Mouse (Mus musculus) kidney, adult 8-10 months (tissue): ENCODE measurements at regions not wholly inside any gene's neighbourhood (a gene's known extent, or its start where the extent isn't known, plus 50 kb on each side); places are given as distances from the start of the nearest gene placed in this dataset.
A peak's percentile ranks its signal among the peaks of the same experiment; 100 is the strongest.

Experiments used
- DNase-seq, 2 experiments: peaks; one replicate each; pipeline ENCODE4 v3.0.0; 2022

- DNase-seq = no peak
These were observed 595.6 kb downstream of the Nr2f2 start for GRCm38 (mm10) chr7:69770980-69771348.

GRCm38 (mm10) chr7:69770313-69770979 lies 596.1 kb downstream of the Nr2f2 start:
- DNase-seq = no peak

GRCm38 (mm10) chr7:69766451-69766850 lies 600.1 kb downstream of the Nr2f2 start:
- DNase-seq = no peak

- peak; percentile 43 to 61 for DNase-seq
These were observed 626.0 kb downstream of the Nr2f2 start for GRCm38 (mm10) chr7:69740495-69740894.

GRCm38 (mm10) chr7:69738998-69739397 lies 627.5 kb downstream of the Nr2f2 start:
- DNase-seq = no peak

GRCm38 (mm10) chr7:69715081-69715480 lies 651.5 kb downstream of the Nr2f2 start:
- DNase-seq = no peak

- DNase-seq = no peak
These were observed 696.3 kb downstream of the Nr2f2 start for GRCm38 (mm10) chr7:69670211-69670610.

GRCm38 (mm10) chr7:69655583-69655982 lies 711.0 kb downstream of the Nr2f2 start:
- no peak for DNase-seq

- DNase-seq = no peak
These were observed 721.1 kb downstream of the Nr2f2 start for GRCm38 (mm10) chr7:69645449-69645848.

- DNase-seq = no peak
These were observed 724.9 kb downstream of the Nr2f2 start for GRCm38 (mm10) chr7:69641652-69642051.

- peak; percentile 29 to 30 for DNase-seq
These were observed 766.7 kb downstream of the Nr2f2 start for GRCm38 (mm10) chr7:69599866-69600265.

- peak in 1 of 2 experiments; percentile 12 for DNase-seq
These were observed 780.8 kb downstream of the Nr2f2 start for GRCm38 (mm10) chr7:69585716-69586115.

GRCm38 (mm10) chr7:69585131-69585530 lies 781.4 kb downstream of the Nr2f2 start:
- no peak for DNase-seq

GRCm38 (mm10) chr7:69584516-69584915 lies 782.0 kb downstream of the Nr2f2 start:
- DNase-seq = peak; percentile 17 to 21

GRCm38 (mm10) chr7:69583901-69584300 lies 782.6 kb downstream of the Nr2f2 start:
- DNase-seq = no peak

- no peak for DNase-seq
These were observed 784.9 kb downstream of the Nr2f2 start for GRCm38 (mm10) chr7:69581668-69582067.

- no peak for DNase-seq
These were observed 787.4 kb downstream of the Nr2f2 start for GRCm38 (mm10) chr7:69578958-69579810.

GRCm38 (mm10) chr7:69577754-69578153 lies 788.8 kb downstream of the Nr2f2 start:
- no peak for DNase-seq

- DNase-seq = no peak
These were observed 789.9 kb downstream of the Nr2f2 start for GRCm38 (mm10) chr7:69576596-69576995.

- DNase-seq = no peak
These were observed 792.8 kb downstream of the Nr2f2 start for GRCm38 (mm10) chr7:69573730-69574129.

- DNase-seq = no peak
These were observed 793.7 kb downstream of the Nr2f2 start for GRCm38 (mm10) chr7:69572626-69573394.

- DNase-seq = no peak
These were observed 799.6 kb downstream of the Nr2f2 start for GRCm38 (mm10) chr7:69566949-69567348.

- no peak for DNase-seq
These were observed 802.1 kb downstream of the Nr2f2 start for GRCm38 (mm10) chr7:69564432-69564831.
